21 mouse cellular contexts compared by ENCODE assay signal in the genomic region with DNA sequence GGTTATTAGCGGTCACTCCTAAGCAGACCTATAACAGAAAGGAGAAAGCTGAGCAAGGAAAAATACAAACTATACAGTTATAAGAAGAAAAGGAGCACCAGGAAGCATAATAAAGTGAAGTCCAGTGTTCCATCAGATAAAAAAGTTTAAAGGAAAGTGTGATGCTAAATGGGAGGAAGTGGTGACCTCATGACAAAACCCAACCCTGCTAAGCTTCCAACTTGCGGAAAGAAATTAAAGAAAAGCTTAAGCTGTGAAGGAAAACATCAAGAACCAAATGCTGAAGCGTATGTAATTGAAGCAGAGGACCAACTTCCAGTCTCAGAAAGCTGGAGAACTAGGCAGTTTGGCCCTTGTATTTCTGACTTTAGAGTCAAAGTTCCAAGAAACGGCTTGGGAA.
"Had no signal": no experiment of that assay in that cellular context is flagged by ENCODE, and none has a peak within 500 bp of the region (broad histone marks: within the 10 kb centered on the region; RNA-seq: fewer than 3 reads in every experiment).

No protein-coding gene starts in this region.

- H3K36me3 ChIP-seq: lung, embryonic 15.5 days; midbrain, embryonic 10.5 days; midbrain, embryonic 13.5 days; midbrain, embryonic 15.5 days; neural tube, embryonic 13.5 days; neural tube, embryonic 15.5 days had no signal

- H3K4me3 ChIP-seq: lung, embryonic 15.5 days; megakaryocyte, embryonic 14.5 days; midbrain, embryonic 10.5 days; midbrain, embryonic 13.5 days; midbrain, embryonic 15.5 days; myocyte; neural tube, embryonic 13.5 days; neural tube, embryonic 15.5 days had no signal

- H3K27ac ChIP-seq: lung, embryonic 15.5 days; macrophage; midbrain, embryonic 10.5 days; midbrain, embryonic 13.5 days; midbrain, embryonic 15.5 days; neural tube, embryonic 13.5 days; neural tube, embryonic 15.5 days had no signal

- H3K4me1 ChIP-seq: lung, embryonic 15.5 days; midbrain, embryonic 10.5 days; midbrain, embryonic 13.5 days; midbrain, embryonic 15.5 days; neural tube, embryonic 13.5 days; neural tube, embryonic 15.5 days had no signal

- H3K9ac ChIP-seq: lung, embryonic 15.5 days; midbrain, embryonic 13.5 days; midbrain, embryonic 15.5 days; neural tube, embryonic 13.5 days; neural tube, embryonic 15.5 days had no signal

- ATAC-seq: lung, postnatal 0 days; midbrain, embryonic 13.5 days; midbrain, embryonic 15.5 days had no signal

- H3K9me3 ChIP-seq: lung, embryonic 15.5 days; megakaryocyte, embryonic 14.5 days; midbrain, embryonic 10.5 days; midbrain, embryonic 13.5 days; midbrain, embryonic 15.5 days; neural tube, embryonic 13.5 days; neural tube, embryonic 15.5 days had no signal

- H3K4me2 ChIP-seq: lung, embryonic 15.5 days; midbrain, embryonic 13.5 days; midbrain, embryonic 15.5 days; neural tube, embryonic 13.5 days; neural tube, embryonic 15.5 days had no signal

- DNase-seq: lung, adult 2 months; lung, postnatal 14 days; lung, postnatal 36 days; retina, postnatal 1 day; right cerebral cortex, adult 18-20 months; right cerebral cortex, postnatal 25 days; right cerebral cortex, postnatal 4 days; spleen, adult 18-20 months; thymus, adult 18-20 months; thymus, postnatal 14 days; thymus, postnatal 36 days had no signal

- H3K27me3 ChIP-seq: lung, embryonic 15.5 days; megakaryocyte, embryonic 14.5 days; midbrain, embryonic 13.5 days; midbrain, embryonic 15.5 days; neural tube, embryonic 13.5 days; neural tube, embryonic 15.5 days had no signal
